Mouse (Mus musculus): ENCODE results near the gene E130308A19Rik. TPM values are rescaled to one million over a fixed set of nuclear protein-coding genes. Genes with fewer than 3 reads are reported as not detected.

E130308A19Rik gene
- polyA plus RNA-seq, 1 experiment from 2014 or later = 39.1 TPM

GRCm38 (mm10) chr4:59644992-59645391 lies 19.0 kb downstream of the E130308A19Rik start:
- H3K36me3 ChIP-seq (replicated peaks) = no peaks in the 10 kb centered on the region
- WGBS = 93% methylated on average over 4 of the region's 4 CpGs
- no peak for DNase-seq (ENCODE audit: extremely low spot score, low spot score)
- no peaks in the 10 kb centered on the region for H3K9me3 ChIP-seq
- no peak overlapping the region for H3K4me3 ChIP-seq
- no peak overlapping the region for H3K27ac ChIP-seq
- no peaks in the 10 kb centered on the region for H3K27me3 ChIP-seq (ENCODE audit: poor library complexity, severe bottlenecking)
- H3K4me1 ChIP-seq = peaks cover 19% of the 10 kb centered on the region

- H3K27me3 ChIP-seq (ENCODE audit: poor library complexity, severe bottlenecking) = no peaks in the 10 kb centered on the region
- no peaks in the 10 kb centered on the region for H3K36me3 ChIP-seq (replicated peaks)
- WGBS = 97% methylated on average over 2 of the region's 2 CpGs
- H3K4me1 ChIP-seq = peaks cover 19% of the 10 kb centered on the region
- DNase-seq (ENCODE audit: extremely low spot score, low spot score) = no peak
- H3K4me3 ChIP-seq = no peak overlapping the region
- no peak overlapping the region for H3K27ac ChIP-seq
- H3K9me3 ChIP-seq = no peaks in the 10 kb centered on the region
These were observed 19.6 kb downstream of the E130308A19Rik start for GRCm38 (mm10) chr4:59645610-59646009.

- DNase-seq (ENCODE audit: extremely low spot score, low spot score) = no peak
- Histone ChIP-seq H3K27ac (no peak overlapping the region), H3K4me1 (peaks cover 19% of the 10 kb centered on the region), H3K9me3 (no peaks in the 10 kb centered on the region), H3K4me3 (no peak overlapping the region), H3K27me3 (ENCODE audit: poor library complexity, severe bottlenecking) (no peaks in the 10 kb centered on the region), H3K36me3 (replicated peaks) (no peaks in the 10 kb centered on the region)
- WGBS = 94% methylated on average over 10 of the region's 10 CpGs
These were observed 20.1 kb downstream of the E130308A19Rik start for GRCm38 (mm10) chr4:59646020-59646696.

- Histone ChIP-seq H3K4me1 (peaks cover under 1% of the 10 kb centered on the region; the same call in 1 of the 2 replicates), H3K4me3 (no peak overlapping the region), H3K9me3 (no peaks in the 10 kb centered on the region), H3K27ac (no peak overlapping the region), H3K36me3 (replicated peaks) (no peaks in the 10 kb centered on the region), H3K27me3 (ENCODE audit: poor library complexity, severe bottlenecking) (no peaks in the 10 kb centered on the region)
- no peak for DNase-seq (ENCODE audit: extremely low spot score, low spot score)
- WGBS = 93% methylated on average over 5 of the region's 5 CpGs
These were observed 23.1 kb downstream of the E130308A19Rik start for GRCm38 (mm10) chr4:59649119-59649518.

GRCm38 (mm10) chr4:59652166-59652681 lies 26.2 kb downstream of the E130308A19Rik start:
- WGBS = 95% methylated on average over 1 of the region's 1 CpGs
- no peak overlapping the region for H3K27ac ChIP-seq
- no peaks in the 10 kb centered on the region for H3K9me3 ChIP-seq
- no peaks in the 10 kb centered on the region for H3K36me3 ChIP-seq (replicated peaks)
- H3K4me3 ChIP-seq = no peak overlapping the region
- DNase-seq (ENCODE audit: extremely low spot score, low spot score) = no peak
- H3K4me1 ChIP-seq = no peaks in the 10 kb centered on the region
- H3K27me3 ChIP-seq (ENCODE audit: poor library complexity, severe bottlenecking) = no peaks in the 10 kb centered on the region

- DNase-seq (ENCODE audit: extremely low spot score, low spot score) = no peak
- Histone ChIP-seq H3K27me3 (ENCODE audit: poor library complexity, severe bottlenecking) (no peaks in the 10 kb centered on the region), H3K9me3 (no peaks in the 10 kb centered on the region), H3K27ac (no peak overlapping the region), H3K36me3 (replicated peaks) (peaks cover 3% of the 10 kb centered on the region), H3K4me3 (no peak overlapping the region), H3K4me1 (no peaks in the 10 kb centered on the region)
- WGBS = 81% methylated on average over 5 of the region's 5 CpGs
These were observed 30.1 kb downstream of the E130308A19Rik start for GRCm38 (mm10) chr4:59656061-59656642.

- 97% methylated on average over 1 of the region's 1 CpGs for WGBS
- Histone ChIP-seq H3K27me3 (ENCODE audit: poor library complexity, severe bottlenecking) (no peaks in the 10 kb centered on the region), H3K4me3 (no peak overlapping the region), H3K36me3 (replicated peaks) (peaks cover 28% of the 10 kb centered on the region), H3K9me3 (peaks cover 3% of the 10 kb centered on the region; the same call in 1 of the 2 replicates), H3K4me1 (peaks cover 6% of the 10 kb centered on the region), H3K27ac (no peak overlapping the region)
- DNase-seq (ENCODE audit: extremely low spot score, low spot score) = no peak
These were observed 36.2 kb downstream of the E130308A19Rik start for GRCm38 (mm10) chr4:59662163-59662562.

GRCm38 (mm10) chr4:59663451-59663850 lies 37.4 kb downstream of the E130308A19Rik start:
- Histone ChIP-seq H3K27ac (no peak overlapping the region), H3K4me1 (peaks cover 17% of the 10 kb centered on the region), H3K9me3 (peaks cover 3% of the 10 kb centered on the region; the same call in 1 of the 2 replicates), H3K27me3 (ENCODE audit: poor library complexity, severe bottlenecking) (no peaks in the 10 kb centered on the region), H3K4me3 (no peak overlapping the region), H3K36me3 (replicated peaks) (peaks cover 28% of the 10 kb centered on the region)
- no peak for DNase-seq (ENCODE audit: extremely low spot score, low spot score)
- 90% methylated on average over 6 of the region's 6 CpGs for WGBS

- no peaks in the 10 kb centered on the region for H3K27me3 ChIP-seq (ENCODE audit: poor library complexity, severe bottlenecking)
- WGBS = 89% methylated on average over 3 of the region's 3 CpGs
- no peak for DNase-seq (ENCODE audit: extremely low spot score, low spot score)
- H3K4me3 ChIP-seq = no peak overlapping the region
- peaks cover 17% of the 10 kb centered on the region for H3K4me1 ChIP-seq
- H3K9me3 ChIP-seq = peaks cover 3% of the 10 kb centered on the region; the same call in 1 of the 2 replicates
- peaks cover 19% of the 10 kb centered on the region for H3K36me3 ChIP-seq (replicated peaks)
- no peak overlapping the region for H3K27ac ChIP-seq
These were observed 40.7 kb downstream of the E130308A19Rik start for GRCm38 (mm10) chr4:59666550-59667317.

GRCm38 (mm10) chr4:59668050-59668449 lies 42.0 kb downstream of the E130308A19Rik start:
- Histone ChIP-seq H3K9me3 (peaks cover 3% of the 10 kb centered on the region; the same call in 1 of the 2 replicates), H3K27ac (no peak overlapping the region), H3K36me3 (replicated peaks) (peaks cover 9% of the 10 kb centered on the region; the same call in 1 of the 2 replicates), H3K4me1 (peaks cover 17% of the 10 kb centered on the region), H3K4me3 (no peak overlapping the region), H3K27me3 (ENCODE audit: poor library complexity, severe bottlenecking) (no peaks in the 10 kb centered on the region)
- WGBS = 68% methylated on average over 3 of the region's 3 CpGs
- no peak for DNase-seq (ENCODE audit: extremely low spot score, low spot score)

- Histone ChIP-seq H3K27me3 (ENCODE audit: poor library complexity, severe bottlenecking) (no peaks in the 10 kb centered on the region), H3K36me3 (replicated peaks) (0 out of 2 replicates have a peak, but pooled peaks cover 2% of the 10 kb centered on the region), H3K27ac (no peak overlapping the region), H3K4me3 (no peak overlapping the region), H3K4me1 (peaks cover 17% of the 10 kb centered on the region), H3K9me3 (peaks cover 3% of the 10 kb centered on the region; the same call in 1 of the 2 replicates)
- 94% methylated on average over 1 of the region's 1 CpGs for WGBS
- DNase-seq (ENCODE audit: extremely low spot score, low spot score) = no peak
These were observed 43.1 kb downstream of the E130308A19Rik start for GRCm38 (mm10) chr4:59669131-59669530.

- Histone ChIP-seq H3K27me3 (ENCODE audit: poor library complexity, severe bottlenecking) (no peaks in the 10 kb centered on the region), H3K27ac (no peak overlapping the region), H3K36me3 (replicated peaks) (no peaks in the 10 kb centered on the region), H3K9me3 (no peaks in the 10 kb centered on the region), H3K4me3 (no peak overlapping the region), H3K4me1 (peaks cover 20% of the 10 kb centered on the region)
- WGBS = 85% methylated on average over 2 of the region's 2 CpGs
- DNase-seq (ENCODE audit: extremely low spot score, low spot score) = no peak
These were observed 44.0 kb downstream of the E130308A19Rik start for GRCm38 (mm10) chr4:59670015-59670414.

Data from forebrain, embryonic 10.5 days (tissue).